Mouse (Mus musculus): Measurements from ENCODE around the gene Pdcd11. TPM values are rescaled to one million over a fixed set of nuclear protein-coding genes. Genes with fewer than 3 reads are reported as not detected.

The Pdcd11 gene
- polyA plus RNA-seq, 1 experiment from 2014 or later: 3.3 TPM

DNA sequence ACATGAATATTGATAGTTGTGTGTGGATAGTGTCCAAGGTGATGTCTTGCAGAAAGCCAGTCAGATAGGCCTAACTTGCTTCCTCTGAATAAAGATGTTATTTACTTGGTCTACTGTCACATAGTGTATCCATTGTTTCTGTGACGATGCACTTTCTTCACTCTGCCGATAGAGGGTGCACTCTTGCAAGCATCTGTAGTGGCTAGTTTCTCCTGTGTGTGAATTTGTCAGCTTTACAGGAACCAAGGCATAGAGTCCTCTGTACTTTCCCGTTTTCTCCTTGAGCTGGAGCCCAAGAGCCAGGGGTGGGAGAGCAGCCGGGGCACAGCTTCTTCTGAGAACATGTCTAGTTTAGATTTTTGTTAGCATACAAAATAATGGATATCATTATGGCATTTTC, 30.5 kb downstream of the Pdcd11 start:
- Histone ChIP-seq H3K4me3 (ENCODE audit: low read depth, low read length) (no peak overlapping the region), H3K27me3 (ENCODE audit: insufficient read depth, low read length) (no peaks in the 10 kb centered on the region), H3K4me2 (ENCODE audit: low read depth, low read length) (no peak overlapping the region), H3K9ac (replicated peaks) (no peak overlapping the region), H3K36me3 (replicated peaks; ENCODE audit: insufficient read depth, low read length) (peaks cover 58% of the 10 kb centered on the region), H3K9me3 (ENCODE audit: low read length) (no peaks in the 10 kb centered on the region), H3K27ac (ENCODE audit: low read depth) (no peak overlapping the region), H3K4me1 (ENCODE audit: insufficient read depth) (no peaks in the 10 kb centered on the region)
- DNase-seq (no peak), ATAC-seq (no peak)
- TF ChIP-seq CTCF (IDR thresholded peaks at IDR 0.05; ENCODE audit: low read depth) (peak; percentile 89), EP300 (IDR thresholded peaks at IDR 0.05; ENCODE audit: low read depth) (no peak)
- WGBS (ENCODE audit: insufficient replicate concordance): 45% methylated on average over 4 of the region's 4 CpGs

DNA sequence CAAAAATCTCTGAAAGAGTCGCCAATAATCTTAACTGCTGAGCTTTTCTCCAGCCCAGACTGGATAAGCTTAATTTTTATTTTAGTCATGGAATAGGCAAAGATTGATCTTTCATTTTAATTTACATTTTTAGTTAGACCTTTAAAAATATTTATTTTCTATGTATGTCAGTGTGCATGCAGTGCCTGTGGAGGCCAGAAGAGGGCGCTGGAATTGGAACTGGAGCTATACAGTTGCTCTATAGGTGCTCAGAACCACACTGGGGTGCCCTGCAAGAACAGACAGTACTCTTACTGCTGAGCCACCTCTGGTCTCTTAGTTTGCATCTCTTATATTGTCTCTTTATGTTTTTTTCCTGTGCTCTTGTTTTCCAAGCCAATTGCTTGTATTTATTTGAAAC, 32.2 kb downstream of the Pdcd11 start:
- no peak overlapping the region for H3K4me2 ChIP-seq (ENCODE audit: low read depth, low read length)
- no peak overlapping the region for H3K9ac ChIP-seq (replicated peaks)
- no peaks in the 10 kb centered on the region for H3K4me1 ChIP-seq (ENCODE audit: insufficient read depth)
- ATAC-seq: no peak
- peak; percentile 63 for DNase-seq
- peaks cover 64% of the 10 kb centered on the region for H3K36me3 ChIP-seq (replicated peaks; ENCODE audit: insufficient read depth, low read length)
- no peak overlapping the region for H3K27ac ChIP-seq (ENCODE audit: low read depth)
- WGBS (ENCODE audit: insufficient replicate concordance): 25% methylated on average over 2 of the region's 2 CpGs
- no peaks in the 10 kb centered on the region for H3K9me3 ChIP-seq (ENCODE audit: low read length)
- no peak for TF ChIP-seq EP300 (IDR thresholded peaks at IDR 0.05; ENCODE audit: low read depth)
- peak; percentile 78 for TF ChIP-seq CTCF (IDR thresholded peaks at IDR 0.05; ENCODE audit: low read depth)
- no peak overlapping the region for H3K4me3 ChIP-seq (ENCODE audit: low read depth, low read length)
- H3K27me3 ChIP-seq (ENCODE audit: insufficient read depth, low read length): no peaks in the 10 kb centered on the region

GRCm38 (mm10) chr19:47128164-47128563, 37.6 kb downstream of the Pdcd11 start:
- DNase-seq: no peak
- no peaks in the 10 kb centered on the region for H3K4me1 ChIP-seq (ENCODE audit: insufficient read depth)
- H3K27ac ChIP-seq (ENCODE audit: low read depth): no peak overlapping the region
- H3K36me3 ChIP-seq (replicated peaks; ENCODE audit: insufficient read depth, low read length): peaks cover 68% of the 10 kb centered on the region
- H3K4me3 ChIP-seq (ENCODE audit: low read depth, low read length): no peak overlapping the region
- no peak overlapping the region for H3K4me2 ChIP-seq (ENCODE audit: low read depth, low read length)
- no peaks in the 10 kb centered on the region for H3K9me3 ChIP-seq (ENCODE audit: low read length)
- ATAC-seq: no peak
- TF ChIP-seq EP300 (IDR thresholded peaks at IDR 0.05; ENCODE audit: low read depth) (no peak), CTCF (IDR thresholded peaks at IDR 0.05; ENCODE audit: low read depth) (no peak)
- 89% methylated on average over 10 of the region's 10 CpGs for WGBS (ENCODE audit: insufficient replicate concordance)
- H3K27me3 ChIP-seq (ENCODE audit: insufficient read depth, low read length): no peaks in the 10 kb centered on the region
- no peak overlapping the region for H3K9ac ChIP-seq (replicated peaks)

DNA sequence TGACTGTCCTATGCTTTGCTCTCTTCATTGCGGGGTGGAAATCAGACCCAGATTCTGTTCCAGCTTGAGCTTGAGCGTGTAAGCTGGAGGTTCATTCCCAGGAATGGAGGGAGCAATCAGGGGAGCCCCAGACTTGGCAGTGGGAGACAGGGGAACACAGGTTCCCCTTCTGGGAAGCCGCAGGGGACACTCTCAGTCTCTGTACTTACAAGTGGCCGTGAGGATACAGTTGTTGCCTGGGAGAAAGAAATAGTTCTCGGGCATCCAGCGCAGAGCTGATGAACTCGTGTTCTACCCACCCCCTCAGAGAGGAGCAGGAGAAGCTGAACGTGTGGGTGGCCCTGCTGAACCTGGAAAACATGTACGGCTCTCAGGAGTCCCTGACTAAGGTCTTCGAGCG, 38.3 kb downstream of the Pdcd11 start:
- DNase-seq (no peak), ATAC-seq (no peak)
- H3K9ac ChIP-seq (replicated peaks): no peak overlapping the region
- no peaks in the 10 kb centered on the region for H3K27me3 ChIP-seq (ENCODE audit: insufficient read depth, low read length)
- H3K9me3 ChIP-seq (ENCODE audit: low read length): no peaks in the 10 kb centered on the region
- no peak overlapping the region for H3K4me3 ChIP-seq (ENCODE audit: low read depth, low read length)
- TF ChIP-seq EP300 (IDR thresholded peaks at IDR 0.05; ENCODE audit: low read depth) (no peak), CTCF (IDR thresholded peaks at IDR 0.05; ENCODE audit: low read depth) (no peak)
- H3K4me2 ChIP-seq (ENCODE audit: low read depth, low read length): no peak overlapping the region
- H3K4me1 ChIP-seq (ENCODE audit: insufficient read depth): no peaks in the 10 kb centered on the region
- peaks cover 68% of the 10 kb centered on the region for H3K36me3 ChIP-seq (replicated peaks; ENCODE audit: insufficient read depth, low read length)
- WGBS (ENCODE audit: insufficient replicate concordance): 81% methylated on average over 11 of the region's 11 CpGs
- no peak overlapping the region for H3K27ac ChIP-seq (ENCODE audit: low read depth)

- H3K9me3 ChIP-seq (ENCODE audit: low read length): no peaks in the 10 kb centered on the region
- WGBS (ENCODE audit: insufficient replicate concordance): 90% methylated on average over 15 of the region's 15 CpGs
- no peaks in the 10 kb centered on the region for H3K4me1 ChIP-seq (ENCODE audit: insufficient read depth)
- no peak overlapping the region for H3K9ac ChIP-seq (replicated peaks)
- no peak overlapping the region for H3K27ac ChIP-seq (ENCODE audit: low read depth)
- no peak overlapping the region for H3K4me2 ChIP-seq (ENCODE audit: low read depth, low read length)
- ATAC-seq (no peak), DNase-seq (no peak)
- peaks cover 55% of the 10 kb centered on the region for H3K36me3 ChIP-seq (replicated peaks; ENCODE audit: insufficient read depth, low read length)
- H3K4me3 ChIP-seq (ENCODE audit: low read depth, low read length): no peak overlapping the region
- H3K27me3 ChIP-seq (ENCODE audit: insufficient read depth, low read length): no peaks in the 10 kb centered on the region
- TF ChIP-seq CTCF (IDR thresholded peaks at IDR 0.05; ENCODE audit: low read depth): no peak
- TF ChIP-seq EP300 (IDR thresholded peaks at IDR 0.05; ENCODE audit: low read depth): no peak
Observed at GRCm38 (mm10) chr19:47130551-47131125, 40.1 kb downstream of the Pdcd11 start.

GRCm38 (mm10) chr19:47133161-47133560, 42.6 kb downstream of the Pdcd11 start:
- H3K9me3 ChIP-seq (ENCODE audit: low read length): no peaks in the 10 kb centered on the region
- DNase-seq (peak; percentile 44), ATAC-seq (peak; percentile 54)
- no peaks in the 10 kb centered on the region for H3K27me3 ChIP-seq (ENCODE audit: insufficient read depth, low read length)
- H3K36me3 ChIP-seq (replicated peaks; ENCODE audit: insufficient read depth, low read length): peaks cover 36% of the 10 kb centered on the region
- H3K9ac ChIP-seq (replicated peaks): no peak overlapping the region
- H3K4me3 ChIP-seq (ENCODE audit: low read depth, low read length): no peak overlapping the region
- H3K4me1 ChIP-seq (ENCODE audit: insufficient read depth): peaks cover 8% of the 10 kb centered on the region; the same call in 1 of the 2 replicates
- no peak overlapping the region for H3K4me2 ChIP-seq (ENCODE audit: low read depth, low read length)
- H3K27ac ChIP-seq (ENCODE audit: low read depth): peak overlapping the region; percentile 41
- WGBS (ENCODE audit: insufficient replicate concordance): 42% methylated on average over 7 of the region's 7 CpGs
- TF ChIP-seq EP300 (IDR thresholded peaks at IDR 0.05; ENCODE audit: low read depth) (no peak), CTCF (IDR thresholded peaks at IDR 0.05; ENCODE audit: low read depth) (no peak)

Data from liver, postnatal 0 days (tissue).